Mouse (Mus musculus) E14TG2a.4 (cell line): ENCODE measurements around the gene Stn1.

ENCODE experiments used
- CTCF ChIP-seq: conservative IDR thresholded peaks from 2 replicates; pipeline ENCODE4 v1.5.1; 2014; ENCODE audit warnings: low read length
- NANOG ChIP-seq: IDR thresholded peaks from 2 replicates; pipeline ENCODE4 v1.6.1; 2014; ENCODE audit warnings: borderline replicate concordance, low read length, mixed read lengths
- POU5F1 ChIP-seq: IDR thresholded peaks from 2 replicates; pipeline ENCODE4 v1.6.1; 2014; ENCODE audit warnings: low read length, borderline replicate concordance

DNA sequence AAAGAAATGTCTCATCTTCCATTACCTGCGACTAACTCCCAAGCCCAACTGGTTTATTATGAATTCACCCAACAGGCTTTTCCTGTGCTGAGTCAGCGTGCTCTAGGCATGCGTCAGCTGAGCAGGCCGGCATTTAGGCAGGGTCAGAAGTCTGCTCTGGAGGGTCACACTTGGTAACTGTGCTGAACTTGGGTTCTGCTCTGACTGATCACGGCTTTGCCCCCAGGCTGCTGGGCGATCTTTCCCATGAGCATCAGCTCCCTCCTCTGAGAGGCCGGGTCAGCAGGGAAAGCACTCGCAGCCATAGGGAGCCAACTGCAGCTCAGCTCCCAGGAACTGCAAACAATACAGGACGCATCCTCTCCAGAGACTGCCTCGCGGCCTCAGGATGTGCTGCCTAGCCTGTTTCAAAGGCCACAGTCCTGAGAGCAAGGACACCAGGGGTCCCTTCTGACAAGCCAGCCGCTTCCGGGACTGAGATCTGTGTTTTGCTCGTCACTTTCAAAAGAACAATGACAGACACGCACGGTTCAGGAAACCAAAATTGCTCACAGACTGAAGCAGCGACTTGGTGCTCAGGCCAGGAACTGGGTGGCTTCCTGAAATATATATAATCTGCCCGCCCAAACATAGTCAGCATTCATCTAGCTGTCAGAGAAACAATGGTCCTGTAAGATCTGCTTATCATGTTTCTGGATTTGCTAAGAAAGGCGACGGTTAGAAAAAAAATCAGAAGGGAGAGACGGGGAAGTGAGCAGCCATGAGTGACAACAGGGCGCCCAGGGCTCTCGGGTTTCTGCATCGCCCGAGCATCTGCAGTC is 26.6 kb downstream of the Stn1 start:
- TF ChIP-seq CTCF (no peak), NANOG (no peak), POU5F1 (no peak)
